17 mouse cellular contexts compared by ENCODE assay signal in genomic region chr2:131052862-131053418, GRCm38 (mm10). TPM values are rescaled to one million over a fixed set of nuclear protein-coding genes. Genes with fewer than 3 reads are reported as not detected.
"Had no signal": no experiment of that assay in that cellular context is flagged by ENCODE, and none has a peak within 500 bp of the region (broad histone marks: within the 10 kb centered on the region; RNA-seq: fewer than 3 reads in every experiment).

No protein-coding gene starts in this region.

- H3K27ac ChIP-seq: kidney, postnatal 0 days; limb, embryonic 12.5 days; midbrain, embryonic 12.5 days; stomach, embryonic 15.5 days had no signal

- H3K9ac ChIP-seq: limb, embryonic 12.5 days; midbrain, embryonic 12.5 days; stomach, embryonic 15.5 days had no signal

- H3K9me3 ChIP-seq: limb, embryonic 12.5 days; midbrain, embryonic 12.5 days; stomach, embryonic 15.5 days had no signal

- DNase-seq: kidney, adult 9 months; kidney, postnatal 36 days; layer of hippocampus, adult 9-11 months; layer of hippocampus, postnatal 36 days; lung, adult 18-20 months; right cerebral cortex, postnatal 25 days; thymus, adult 18-20 months; thymus, postnatal 14 days had no signal

- H3K36me3 ChIP-seq: limb, embryonic 12.5 days; midbrain, embryonic 12.5 days; stomach, embryonic 15.5 days had no signal

- ATAC-seq: inflammation-experienced regulatory T-cells, adult 6 months; intestine, postnatal 0 days; lung, postnatal 0 days had no signal

RNA-seq across cellular contexts. Expression of gene Gfra4, which starts 10.1 kb away (rescaled TPM):
- total RNA-seq: liver, adult 2 months; megakaryocyte-erythroid progenitor cell, adult 5-6 weeks had no signal

RNA-seq across cellular contexts. Expression of gene Siglec1, which starts 33.6 kb away (rescaled TPM):
- polyA plus RNA-seq: inflammation-experienced regulatory T-cells, adult 6 months had no signal
